26 mouse cellular contexts compared by ENCODE assay signal in genomic region chr9:47229296-47229695, GRCm38 (mm10).
"Had no signal": no experiment of that assay in that cellular context is flagged by ENCODE, and none has a peak within 500 bp of the region (broad histone marks: within the 10 kb centered on the region; RNA-seq: fewer than 3 reads in every experiment).

No protein-coding gene starts in this region.

- H3K4me3 ChIP-seq: heart, adult 2 months; heart, embryonic 13.5 days; heart, embryonic 15.5 days; intestine, embryonic 15.5 days; kidney, embryonic 15.5 days; layer of hippocampus, adult 2 months; left cerebral cortex, adult 2 months; liver, embryonic 13.5 days; liver, embryonic 15.5 days had no signal

- H3K4me2 ChIP-seq: heart, embryonic 11.5 days; heart, embryonic 13.5 days; heart, embryonic 15.5 days; hindbrain, embryonic 14.5 days; intestine, embryonic 15.5 days; kidney, embryonic 15.5 days; liver, embryonic 11.5 days; liver, embryonic 13.5 days; liver, embryonic 15.5 days had no signal

- H3K9ac ChIP-seq: heart, embryonic 13.5 days; heart, embryonic 15.5 days; hindbrain, embryonic 14.5 days; intestine, embryonic 15.5 days; kidney, embryonic 15.5 days; liver, embryonic 13.5 days; liver, embryonic 15.5 days had no signal

- H3K9me3 ChIP-seq: heart, embryonic 13.5 days; heart, embryonic 15.5 days; intestine, embryonic 15.5 days; kidney, embryonic 15.5 days; liver, embryonic 13.5 days; liver, embryonic 15.5 days had no signal

- H3K4me1 ChIP-seq: heart, embryonic 13.5 days; heart, embryonic 15.5 days; intestine, embryonic 15.5 days; kidney, embryonic 15.5 days; liver, embryonic 13.5 days; liver, embryonic 15.5 days had no signal

- H3K27ac ChIP-seq: heart, adult 2 months; heart, embryonic 13.5 days; heart, embryonic 15.5 days; hindbrain, embryonic 14.5 days; intestine, embryonic 15.5 days; kidney, embryonic 15.5 days; kidney, postnatal 0 days; layer of hippocampus, adult 2 months; left cerebral cortex, adult 2 months; liver, embryonic 13.5 days; liver, embryonic 15.5 days had no signal

- ATAC-seq: hindbrain, embryonic 16.5 days; inflammation-experienced regulatory T-cells, adult 6 months; intestine, embryonic 15.5 days had no signal

- H3K27me3 ChIP-seq: intestine, embryonic 15.5 days; kidney, embryonic 15.5 days; liver, embryonic 13.5 days; liver, embryonic 15.5 days had no signal

- H3K36me3 ChIP-seq: heart, embryonic 13.5 days; heart, embryonic 15.5 days; intestine, embryonic 15.5 days; kidney, embryonic 15.5 days; liver, embryonic 13.5 days; liver, embryonic 15.5 days had no signal

- DNase-seq: gastrocnemius, postnatal 14 days; gastrocnemius, postnatal 36 days; heart, adult 11 months; heart, adult 2 months; heart, postnatal 14 days; heart, postnatal 36 days; kidney, adult 11 months; kidney, adult 2 months; kidney, adult 9 months; kidney, postnatal 14 days; kidney, postnatal 36 days; liver; liver, embryonic 13.5 days had no signal
